Comparison of ENCODE assay signal across 15 mouse cellular contexts in genomic region chr9:64792379-64793274, GRCm38 (mm10). TPM values are rescaled to one million over a fixed set of nuclear protein-coding genes. Genes with fewer than 3 reads are reported as not detected.
DNase-seq lines count a peak whose midpoint lies in the region; ATAC-seq lines count a peak whose summit lies in the region.
"Had no signal": no experiment of that assay in that cellular context is flagged by ENCODE, and none has a peak within 500 bp of the region (broad histone marks: within the 10 kb centered on the region; RNA-seq: fewer than 3 reads in every experiment).

No protein-coding gene starts in this region.

- no peak overlapping the region for H3K9ac ChIP-seq in embryonic facial prominence, embryonic 12.5 days
- H3K9ac ChIP-seq in liver, embryonic 11.5 days (ENCODE audit: low read depth, low read length): peak overlapping the region; percentile 15; the same call in 1 of the 2 replicates
- H3K9ac ChIP-seq in midbrain, embryonic 16.5 days (ENCODE audit: low read depth, low read length): no peak overlapping the region
- H3K9ac ChIP-seq: neural tube, embryonic 13.5 days had no signal

- H3K27me3 ChIP-seq in embryonic facial prominence, embryonic 12.5 days: no peaks in the 10 kb centered on the region
- no peaks in the 10 kb centered on the region for H3K27me3 ChIP-seq in embryonic facial prominence, embryonic 10.5 days (replicated peaks; ENCODE audit: low read depth, poor library complexity, severe bottlenecking)
- H3K27me3 ChIP-seq in liver, embryonic 11.5 days (replicated peaks; ENCODE audit: control insufficient read depth, insufficient read depth, low read length): no peaks in the 10 kb centered on the region
- no peaks in the 10 kb centered on the region for H3K27me3 ChIP-seq in midbrain, embryonic 16.5 days (ENCODE audit: control insufficient read depth, insufficient read depth, low read depth, low read length)
- H3K27me3 ChIP-seq: neural tube, embryonic 13.5 days had no signal

- H3K4me1 ChIP-seq in embryonic facial prominence, embryonic 12.5 days: no peaks in the 10 kb centered on the region; the same call in 1 of the 2 replicates
- H3K4me1 ChIP-seq in embryonic facial prominence, embryonic 10.5 days: 0 out of 2 replicates have a peak, but pooled peaks cover 7% of the 10 kb centered on the region
- peaks cover 24% of the 10 kb centered on the region for H3K4me1 ChIP-seq in liver, embryonic 11.5 days (replicated peaks; ENCODE audit: control insufficient read depth, insufficient read depth, low read length)
- H3K4me1 ChIP-seq in midbrain, embryonic 16.5 days (ENCODE audit: control insufficient read depth, insufficient read depth, low read length): no peaks in the 10 kb centered on the region
- H3K4me1 ChIP-seq: neural tube, embryonic 13.5 days had no signal

- no peaks in the 10 kb centered on the region for H3K9me3 ChIP-seq in embryonic facial prominence, embryonic 12.5 days
- no peaks in the 10 kb centered on the region for H3K9me3 ChIP-seq in embryonic facial prominence, embryonic 10.5 days
- H3K9me3 ChIP-seq in liver, embryonic 11.5 days (ENCODE audit: control insufficient read depth, low read length): no peaks in the 10 kb centered on the region
- H3K9me3 ChIP-seq in midbrain, embryonic 16.5 days (replicated peaks; ENCODE audit: control insufficient read depth, low read length, poor library complexity, severe bottlenecking): no peaks in the 10 kb centered on the region
- H3K9me3 ChIP-seq: neural tube, embryonic 13.5 days had no signal

- no peak for ATAC-seq in embryonic facial prominence, embryonic 12.5 days (ENCODE audit: insufficient number of reproducible peaks, insufficient read depth, low FRiP score, low TSS enrichment)
- peak; percentile 96 for ATAC-seq in liver, embryonic 11.5 days (replicated peaks; ENCODE audit: low FRiP score)
- ATAC-seq in midbrain, embryonic 16.5 days: no peak

- WGBS in embryonic facial prominence, embryonic 12.5 days: 53% methylated on average over 10 of the region's 10 CpGs
- 72% methylated on average over 10 of the region's 10 CpGs for WGBS in embryonic facial prominence, embryonic 10.5 days
- WGBS in liver, embryonic 11.5 days: 28% methylated on average over 10 of the region's 10 CpGs
- WGBS in midbrain, embryonic 16.5 days: 78% methylated on average over 10 of the region's 10 CpGs

- H3K36me3 ChIP-seq in embryonic facial prominence, embryonic 12.5 days: no peaks in the 10 kb centered on the region
- H3K36me3 ChIP-seq in embryonic facial prominence, embryonic 10.5 days (replicated peaks): no peaks in the 10 kb centered on the region
- no peaks in the 10 kb centered on the region for H3K36me3 ChIP-seq in liver, embryonic 11.5 days (ENCODE audit: control insufficient read depth, insufficient read depth, low read length)
- no peaks in the 10 kb centered on the region for H3K36me3 ChIP-seq in midbrain, embryonic 16.5 days (ENCODE audit: control insufficient read depth, insufficient read depth, low read length)
- H3K36me3 ChIP-seq: neural tube, embryonic 13.5 days had no signal

- no peak overlapping the region for H3K4me2 ChIP-seq in embryonic facial prominence, embryonic 12.5 days (replicated peaks)
- H3K4me2 ChIP-seq in liver, embryonic 11.5 days: peak overlapping the region; percentile 54
- no peak overlapping the region for H3K4me2 ChIP-seq in midbrain, embryonic 16.5 days (ENCODE audit: low read length)
- H3K4me2 ChIP-seq: neural tube, embryonic 13.5 days had no signal

- peak overlapping the region; percentile 60; the same call in 1 of the 2 replicates for H3K27ac ChIP-seq in embryonic facial prominence, embryonic 12.5 days
- no peak overlapping the region for H3K27ac ChIP-seq in embryonic facial prominence, embryonic 10.5 days (replicated peaks)
- peak overlapping the region; percentile 90 for H3K27ac ChIP-seq in liver, embryonic 11.5 days (ENCODE audit: low read depth, low read length)
- no peak overlapping the region for H3K27ac ChIP-seq in midbrain, embryonic 16.5 days (ENCODE audit: low read length)
- H3K27ac ChIP-seq: neural tube, embryonic 13.5 days had no signal

- DNase-seq in embryonic facial prominence, embryonic 10.5 days (ENCODE audit: low spot score): no peak
- peak; percentile 51 for DNase-seq in spleen, adult 12 weeks (ENCODE audit: low spot score)
- DNase-seq in spleen, adult 18-20 months: no peak
- no peak for DNase-seq in liver, embryonic 11.5 days (ENCODE audit: low spot score)
- DNase-seq in spleen, postnatal 36 days (ENCODE audit: low spot score in 2 of 2): peak; percentile 51 to 78
- no peak for DNase-seq in adrenal gland, postnatal 10 days
- DNase-seq: adrenal gland, adult 8-10 months; cerebellum, adult 2 months; gastrocnemius, postnatal 14 days; heart, postnatal 4 days; right cerebral cortex, postnatal 4 days; thymus, postnatal 4 days had no signal

- no peak overlapping the region for H3K4me3 ChIP-seq in embryonic facial prominence, embryonic 12.5 days
- no peak overlapping the region for H3K4me3 ChIP-seq in embryonic facial prominence, embryonic 10.5 days
- H3K4me3 ChIP-seq in liver, embryonic 11.5 days (ENCODE audit: low read depth, low read length): no peak overlapping the region
- no peak overlapping the region for H3K4me3 ChIP-seq in midbrain, embryonic 16.5 days (ENCODE audit: low read depth, low read length)
- H3K4me3 ChIP-seq: neural tube, embryonic 13.5 days had no signal

RNA-seq across cellular contexts. Expression of gene Dennd4a, which starts 18.5 kb away (rescaled TPM):
- polyA plus RNA-seq in embryonic facial prominence, embryonic 12.5 days (2016; fragmentation: Nextera tagmentation; extraction: Ambion mirVana): 10.0 and 10.8 TPM in 2 replicates
- 8.6 TPM in 2 replicates for polyA plus RNA-seq in embryonic facial prominence, embryonic 10.5 days (2016; fragmentation: Nextera tagmentation; extraction: Ambion mirVana)
- polyA plus RNA-seq in liver, embryonic 11.5 days (2014; fragmentation: Nextera tagmentation; extraction: Ambion mirVana): 19.1 and 22.6 TPM in 2 replicates
- 10 to 100 TPM; 16.8 to 18.9 TPM for total RNA-seq in adrenal gland, postnatal 10 days (2021)
- 9.6 and 10.2 TPM in 2 replicates for polyA plus RNA-seq in midbrain, embryonic 16.5 days (2015; fragmentation: Nextera tagmentation; extraction: Ambion mirVana)

RNA-seq across cellular contexts. Expression of gene Rab11a, which starts 55.1 kb away (rescaled TPM):
- polyA plus RNA-seq in embryonic facial prominence, embryonic 12.5 days (2016; fragmentation: Nextera tagmentation; extraction: Ambion mirVana): 279 and 283 TPM in 2 replicates
- 247 and 254 TPM in 2 replicates for polyA plus RNA-seq in embryonic facial prominence, embryonic 10.5 days (2016; fragmentation: Nextera tagmentation; extraction: Ambion mirVana)
- polyA plus RNA-seq in liver, embryonic 11.5 days (2014; fragmentation: Nextera tagmentation; extraction: Ambion mirVana): 341 TPM in 2 replicates
- total RNA-seq in adrenal gland, postnatal 10 days (2021): 100 to 1,000 TPM; 258 to 267 TPM
- polyA plus RNA-seq in midbrain, embryonic 16.5 days (2015; fragmentation: Nextera tagmentation; extraction: Ambion mirVana): 439 and 482 TPM in 2 replicates

Comparison
In these comparisons a context has a peak if more than half of its experiments do, and no peak if none do; other contexts are left out.
1. H3K27ac ChIP-seq: peak in embryonic facial prominence, embryonic 12.5 days (single experiment) and liver, embryonic 11.5 days (single experiment); none in embryonic facial prominence, embryonic 10.5 days (single experiment) and midbrain, embryonic 16.5 days (single experiment).
2. DNase-seq: peak in spleen, adult 12 weeks (single experiment) and spleen, postnatal 36 days (2 of 2); none in embryonic facial prominence, embryonic 10.5 days (single experiment), spleen, adult 18-20 months (0 of 2), liver, embryonic 11.5 days (single experiment) and adrenal gland, postnatal 10 days (single experiment).